Mouse (Mus musculus) cerebellum, postnatal 4 days (tissue): Measurements from ENCODE around the gene Naa40.

ENCODE experiments used
- DNase-seq, 2 experiments: peaks; one replicate each; pipeline ENCODE4 v3.0.0; 2022; ENCODE audit warnings: low spot score in 2 of 2, mixed read lengths in 1 of 2

Naa40 gene

DNA sequence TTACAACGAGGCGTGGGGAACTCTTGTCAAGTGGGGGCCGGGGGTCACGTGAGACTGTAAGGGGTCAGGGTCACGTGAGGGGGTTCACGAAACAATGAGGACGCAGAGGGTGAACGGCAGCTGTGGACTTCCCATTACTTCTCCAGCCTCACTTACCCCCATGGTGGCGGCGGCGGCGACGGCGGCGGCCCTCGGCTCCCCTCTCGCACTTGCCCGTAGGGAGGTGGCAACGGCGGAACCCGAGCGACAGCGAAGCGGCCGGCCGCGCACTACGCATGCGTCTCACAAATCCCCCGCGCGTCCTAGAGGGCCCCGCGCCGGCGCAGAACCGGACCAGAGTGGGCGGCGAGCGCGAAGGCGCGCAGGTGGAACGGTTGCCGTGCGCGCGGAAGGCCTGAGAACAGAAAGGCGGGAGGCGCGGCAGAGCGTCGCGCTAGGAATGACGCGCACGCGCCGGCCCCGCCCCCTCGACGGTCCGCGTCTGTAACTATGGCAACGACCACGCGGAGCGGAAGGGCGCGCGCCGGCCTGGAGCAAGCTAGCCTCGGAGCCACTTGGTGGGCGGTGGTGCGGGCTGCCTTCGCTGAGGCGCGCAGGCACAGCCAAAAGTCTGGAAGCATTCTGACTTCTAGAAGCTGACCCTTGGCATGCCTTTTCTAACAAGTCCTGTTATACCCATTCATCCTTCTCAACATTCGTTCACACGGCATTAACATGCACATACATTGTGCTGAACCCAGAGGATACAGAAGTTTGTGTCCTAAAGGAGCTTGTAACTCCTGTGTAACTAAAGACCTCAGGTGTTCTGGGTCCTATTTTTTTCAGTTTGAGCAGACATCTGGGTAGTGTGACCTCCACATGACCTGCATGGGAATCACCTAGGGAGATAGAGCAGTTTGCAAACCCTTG, at the start of gene Naa40:
Naa40 (minus strand) TSS at position 402 of the 909 bp plus-strand sequence.
- DNase-seq: peak; percentile 88 to 96

DNA sequence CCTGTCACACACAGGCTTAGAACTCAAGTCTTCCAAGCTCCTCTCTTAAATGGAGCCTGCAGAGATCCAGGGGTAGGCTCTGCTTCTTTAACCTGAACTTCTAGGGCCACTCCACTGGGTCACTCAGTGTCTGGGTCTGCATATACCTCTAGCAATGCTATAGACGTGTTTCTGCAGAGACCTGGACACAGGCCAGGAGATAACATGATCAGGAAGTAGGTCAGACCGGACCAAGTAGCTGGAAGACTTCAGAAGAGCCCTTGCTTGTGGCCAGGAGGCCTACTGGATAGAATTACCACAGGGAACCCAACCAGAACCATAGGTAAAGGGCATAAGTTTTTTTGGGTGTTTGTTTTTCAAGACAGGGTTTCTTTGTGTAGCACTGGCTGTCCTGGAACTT, 48.8 kb upstream of the Naa40 start:
- DNase-seq: no peak

DNA sequence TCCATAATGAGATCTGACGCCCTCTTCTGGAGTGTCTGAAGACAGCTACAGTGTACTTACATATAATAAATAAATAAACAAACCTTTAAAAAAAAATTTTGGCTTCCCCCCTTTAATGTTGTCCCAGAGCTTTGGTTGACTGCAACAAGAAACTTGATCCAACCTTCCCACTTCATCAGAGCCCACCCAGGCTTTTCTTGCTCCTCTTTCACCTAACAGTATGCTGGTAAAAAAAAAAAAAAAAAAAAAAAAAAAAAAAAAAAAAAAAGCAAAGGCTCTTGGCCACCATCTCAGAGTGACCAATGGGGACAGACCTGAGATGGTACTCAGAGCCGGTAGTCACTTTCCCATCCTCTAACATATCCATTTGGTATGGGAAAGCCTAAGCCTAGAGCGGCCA, 47.3 kb upstream of the Naa40 start:
- no peak for DNase-seq

DNA sequence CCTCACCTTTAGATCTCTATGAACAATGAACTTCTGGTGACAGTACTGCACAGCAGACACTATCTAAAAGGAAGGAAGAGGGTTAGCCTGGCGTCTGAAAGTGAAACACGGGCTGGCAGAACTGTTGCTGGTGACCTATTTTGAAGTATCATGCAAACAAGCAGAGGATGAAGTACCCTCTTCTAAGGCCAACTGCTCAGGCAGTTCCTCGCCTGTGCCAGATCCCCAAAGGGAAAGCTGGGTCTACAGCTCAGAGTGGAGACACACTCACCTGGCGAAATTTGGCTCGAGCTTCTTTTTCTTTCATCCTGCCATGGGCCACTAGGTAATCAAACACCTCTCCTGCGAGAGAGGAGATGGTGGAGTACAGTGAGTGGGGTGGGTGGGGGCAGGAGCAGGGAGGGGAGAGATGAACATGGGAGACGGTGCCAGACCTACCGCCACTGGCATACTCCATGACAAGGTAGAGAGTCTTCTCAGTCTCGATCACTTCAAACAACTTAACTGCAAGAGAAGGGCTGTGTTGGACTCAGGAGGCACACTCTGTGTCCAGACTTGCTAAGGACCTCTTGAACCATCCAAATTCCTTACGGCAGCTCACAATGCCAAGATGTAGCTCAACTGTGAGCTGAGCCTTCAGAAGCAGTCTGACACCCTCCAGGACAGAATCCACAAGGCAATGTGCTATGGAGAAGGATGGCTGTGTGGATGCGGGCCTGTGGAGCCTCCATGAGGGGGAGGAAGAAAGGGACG, 45.8 kb upstream of the Naa40 start:
- no peak for DNase-seq

DNA sequence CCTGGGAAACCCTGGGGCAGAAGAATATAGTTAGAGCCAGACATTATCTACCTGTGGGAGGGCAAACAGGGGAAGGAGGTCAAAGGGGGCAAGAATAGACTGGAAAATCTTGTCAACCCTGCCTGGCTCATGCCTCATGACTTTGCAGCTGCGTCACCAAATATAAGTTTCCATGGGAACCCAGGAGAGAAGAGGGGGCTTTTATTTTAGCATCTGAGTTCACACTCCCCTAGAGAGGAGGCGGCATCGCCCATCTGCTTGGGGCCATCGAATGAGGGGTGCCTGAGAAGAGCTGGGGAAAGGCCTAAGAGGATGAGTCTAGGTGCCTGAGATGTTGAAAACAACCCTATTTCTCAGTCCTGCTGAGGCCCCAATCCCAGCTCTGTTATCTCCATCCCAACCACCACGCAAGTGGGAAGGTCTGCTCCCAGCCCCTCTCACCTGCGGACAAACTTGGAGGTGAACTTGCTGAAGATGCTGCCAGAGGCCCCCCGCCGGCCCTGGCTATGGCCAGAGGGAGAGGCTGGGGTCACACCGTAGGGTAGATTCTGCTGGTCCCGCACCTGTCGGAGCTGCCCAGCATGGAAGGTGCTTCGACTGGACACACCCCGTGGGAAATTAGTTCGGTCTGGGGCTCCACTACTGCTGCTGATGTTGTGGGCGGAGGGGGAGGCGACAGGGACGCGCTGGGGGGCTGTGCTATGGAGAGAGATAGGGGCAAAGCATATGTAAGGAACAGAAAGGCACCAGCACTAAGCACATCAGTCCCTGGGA, 39.8 kb upstream of the Naa40 start:
- no peak for DNase-seq

GRCm38 (mm10) chr19:7279114-7279513, 38.1 kb upstream of the Naa40 start:
- peak in 1 of 2 experiments; percentile 55 for DNase-seq

- no peak for DNase-seq
These were observed 37.4 kb upstream of the Naa40 start for GRCm38 (mm10) chr19:7278200-7278906.

DNA sequence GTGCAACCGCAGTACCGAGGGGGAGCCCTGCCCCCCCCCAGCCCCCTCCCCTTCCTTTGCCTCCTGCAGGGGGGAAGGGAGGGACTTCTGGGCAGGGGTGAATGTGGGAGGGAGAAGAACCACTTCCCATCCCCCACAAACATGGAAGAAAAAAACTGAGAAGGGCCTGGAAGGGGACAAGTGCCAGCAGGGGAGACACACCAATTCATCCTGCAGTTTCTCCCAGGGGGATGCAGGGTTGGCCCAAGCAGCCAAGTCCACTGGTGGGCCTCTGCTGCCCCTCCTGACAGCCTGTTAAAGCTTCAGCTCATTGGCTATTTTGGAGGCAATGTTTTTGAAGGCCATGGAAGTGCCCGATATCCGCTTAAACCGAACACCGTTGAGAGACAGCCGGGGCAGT, 35.8 kb upstream of the Naa40 start:
- DNase-seq: no peak

DNA sequence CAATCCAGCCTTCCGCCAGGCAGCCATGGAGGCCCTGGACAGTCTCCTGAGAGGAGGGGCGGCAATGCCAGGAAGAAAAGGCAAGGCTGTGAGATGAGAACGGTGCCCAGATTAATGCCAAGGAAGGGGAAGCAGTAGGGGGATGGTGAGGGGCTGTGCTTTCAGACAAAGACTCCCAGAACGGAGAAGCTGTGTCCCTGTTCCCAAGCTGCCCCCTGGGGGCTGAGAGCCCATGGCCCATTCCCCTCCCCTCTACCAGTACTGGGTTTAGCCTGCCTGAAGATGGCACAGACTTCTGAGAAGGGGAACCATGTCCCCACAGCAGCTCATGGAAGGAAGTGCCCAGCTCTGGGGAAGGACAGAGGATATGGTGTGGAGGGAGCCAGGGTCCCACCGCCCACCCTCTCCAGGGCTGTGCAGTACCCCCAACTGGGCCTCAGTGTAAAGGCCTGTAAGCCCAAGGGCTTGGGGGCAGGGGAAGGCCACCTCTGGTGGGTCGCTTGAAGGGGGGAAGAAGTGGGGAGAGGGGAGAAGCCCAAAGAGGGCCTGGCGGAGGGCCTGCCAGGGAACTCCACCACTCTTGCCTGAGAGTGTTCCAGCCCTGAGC, 35.2 kb upstream of the Naa40 start:
- DNase-seq: peak in 1 of 2 experiments; percentile 48

DNA sequence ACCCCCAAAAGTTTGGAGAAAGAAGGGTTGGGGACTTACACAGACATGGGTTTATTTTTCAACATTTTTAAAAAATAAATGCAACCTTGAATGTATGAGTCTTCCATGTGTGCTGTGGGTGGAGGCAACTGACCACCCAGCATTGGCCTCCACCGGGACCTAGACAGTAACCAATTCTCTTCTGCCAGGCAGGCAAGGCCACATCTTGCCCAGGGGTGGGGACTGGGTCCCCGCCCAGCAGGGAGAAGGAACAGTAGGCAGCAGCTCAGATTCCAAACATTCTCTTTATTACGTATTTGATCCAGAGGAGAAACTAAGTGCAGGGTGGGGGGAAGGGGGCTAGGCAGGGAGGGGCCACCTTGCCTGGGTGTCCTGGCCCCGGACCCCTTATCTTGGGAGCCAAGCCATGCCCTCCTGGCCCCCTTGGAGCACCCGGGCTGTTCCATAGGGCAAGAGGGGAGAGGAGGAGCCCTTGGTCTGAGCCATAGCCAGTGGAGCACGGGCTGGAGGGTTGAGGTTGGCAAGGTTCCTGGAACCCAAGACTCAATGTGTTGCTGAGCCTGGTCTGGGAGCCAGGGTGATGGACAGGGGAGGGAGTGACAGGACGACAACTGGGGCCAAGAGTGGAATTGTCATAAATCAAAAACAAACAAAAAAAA, 34.3 kb upstream of the Naa40 start:
- peak in 1 of 2 experiments; percentile 53 for DNase-seq

- DNase-seq: peak in 1 of 2 experiments; percentile 74
These were observed 33.5 kb upstream of the Naa40 start for GRCm38 (mm10) chr19:7274326-7274990.

- DNase-seq: no peak
These were observed 32.5 kb upstream of the Naa40 start for GRCm38 (mm10) chr19:7273486-7273885.

DNA sequence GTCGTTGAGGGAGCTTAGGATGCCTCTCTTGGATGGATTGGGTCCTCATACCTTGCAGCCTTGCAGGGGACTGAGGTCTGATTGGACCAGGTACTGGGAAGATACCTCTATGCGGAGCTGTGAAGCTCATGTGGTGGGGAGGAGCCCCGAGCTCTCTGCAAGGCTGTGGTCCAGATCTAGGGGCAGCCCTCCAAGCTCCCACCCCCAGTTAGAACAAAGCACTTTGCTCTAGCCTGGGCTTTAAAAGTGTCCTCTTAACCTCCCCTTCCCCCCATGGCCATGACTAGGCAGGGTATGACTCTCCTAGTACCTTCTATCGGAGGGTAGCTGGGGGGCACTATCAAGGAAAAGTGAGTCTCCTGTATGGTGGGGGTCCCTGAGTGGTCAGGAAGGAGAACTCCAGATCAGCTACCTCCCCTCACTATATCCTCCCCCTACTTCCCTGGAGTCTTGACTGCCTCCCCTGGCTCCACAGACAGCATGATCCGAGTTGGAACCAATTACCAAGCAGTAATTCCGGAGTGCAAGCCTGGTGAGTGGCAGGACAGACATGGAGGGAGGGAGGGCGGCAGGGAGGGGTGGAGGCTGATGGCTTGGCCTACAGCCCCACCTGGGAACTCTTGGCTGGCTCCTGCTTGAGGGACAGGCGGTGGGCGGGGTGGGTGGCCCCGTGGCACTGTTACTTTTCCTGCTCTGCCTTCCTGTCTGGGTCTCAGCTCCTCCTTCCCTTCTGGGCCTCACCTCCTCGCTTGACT, 28.5 kb upstream of the Naa40 start:
- DNase-seq: peak in 1 of 2 experiments; percentile 51

GRCm38 (mm10) chr19:7268722-7269090, 27.7 kb upstream of the Naa40 start:
- DNase-seq: peak; percentile 74 to 92

DNA sequence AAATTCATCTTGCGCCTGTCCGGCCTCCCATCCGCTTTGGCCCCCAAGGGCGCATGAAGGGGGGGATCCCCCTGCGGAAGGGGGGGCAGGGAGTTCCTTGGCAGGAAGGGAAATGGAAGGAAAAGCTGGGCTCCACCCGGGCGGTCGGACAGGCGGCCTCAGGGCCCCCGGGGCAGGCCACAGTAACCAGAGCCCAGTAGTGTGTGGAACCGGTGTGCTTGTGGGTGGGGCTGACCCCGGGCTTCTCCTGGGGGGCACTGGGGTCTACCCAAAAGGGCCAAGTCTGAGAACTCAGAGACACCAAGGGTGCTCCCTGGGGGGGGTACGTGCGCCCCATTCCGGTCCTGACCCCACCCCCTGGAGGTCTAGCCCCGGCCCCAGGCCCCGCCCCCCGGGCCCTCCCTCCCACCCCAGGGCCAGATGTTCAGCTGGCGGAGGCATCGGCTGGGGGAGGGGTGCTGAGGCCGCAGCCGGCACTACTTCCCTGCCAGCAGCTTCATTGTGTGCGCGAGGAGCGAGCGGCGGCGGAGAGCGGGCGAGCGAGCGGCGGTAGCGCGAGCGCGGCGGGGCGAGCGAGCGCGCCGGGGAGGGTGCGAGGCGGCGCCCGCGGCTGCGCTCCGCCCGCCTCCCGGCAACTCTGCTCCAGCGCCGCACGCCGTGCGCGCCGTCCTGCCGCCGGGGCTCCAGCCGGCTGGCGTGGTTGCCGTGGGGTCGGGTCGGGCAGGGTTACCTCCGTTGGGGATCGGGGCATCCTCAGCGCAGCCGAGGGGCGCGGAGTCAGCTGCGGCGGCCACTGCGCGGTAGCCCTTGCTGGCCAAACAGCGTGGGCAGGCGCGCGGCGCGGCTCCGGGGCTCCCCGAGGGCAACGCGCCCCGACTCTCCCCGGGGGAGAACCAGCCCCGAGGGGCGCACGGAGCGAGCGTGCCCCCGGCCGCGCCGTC, 27.1 kb upstream of the Naa40 start:
- peak; percentile 69 to 86 for DNase-seq

DNA sequence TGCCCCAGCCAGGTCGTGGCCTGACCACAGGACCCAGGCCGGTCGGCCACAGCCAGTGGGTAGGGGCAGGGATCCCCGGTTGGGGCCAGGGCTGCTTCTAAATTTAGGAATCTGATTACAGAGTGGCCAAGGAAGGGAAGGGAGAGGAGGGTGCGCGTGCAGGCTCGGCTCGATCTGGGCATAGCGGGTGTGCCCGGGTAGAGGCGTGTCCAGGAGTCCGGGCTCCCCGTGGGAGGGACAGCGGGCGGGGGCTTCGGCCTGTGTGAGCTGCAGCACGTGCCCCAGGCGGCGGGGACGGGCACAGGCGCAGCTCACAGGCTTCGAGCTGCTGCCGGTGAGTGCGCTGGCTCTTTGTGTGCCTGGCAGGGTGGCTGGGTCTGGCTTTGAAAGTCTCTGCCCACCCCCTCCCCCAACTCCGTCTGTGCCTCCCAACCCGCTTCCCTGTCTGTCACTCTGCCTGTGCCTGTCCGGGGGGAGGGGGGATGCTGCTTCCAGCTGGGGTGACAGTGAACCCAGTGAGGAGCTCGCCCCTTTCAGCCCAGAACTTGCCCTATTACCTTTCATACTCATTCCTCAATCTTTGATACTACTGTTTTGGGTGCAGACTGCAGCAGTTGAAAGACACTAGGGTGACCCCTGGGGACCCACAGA, 26.2 kb upstream of the Naa40 start, which contains the start of gene Rcor2:
Rcor2 (plus strand) TSS at position 235 of the 651 bp plus-strand sequence.
- peak in 1 of 2 experiments; percentile 81 for DNase-seq

- no peak for DNase-seq
These were observed 25.4 kb upstream of the Naa40 start for GRCm38 (mm10) chr19:7266421-7266831.
